ENCODE assay signal across 18 mouse cellular contexts in genomic region chr16:33672643-33673042, GRCm38 (mm10).
"Had no signal": no experiment of that assay in that cellular context is flagged by ENCODE, and none has a peak within 500 bp of the region (broad histone marks: within the 10 kb centered on the region; RNA-seq: fewer than 3 reads in every experiment).

No protein-coding gene starts in this region.

- DNase-seq: kidney, adult 8-10 months; kidney, postnatal 10 days; kidney, postnatal 36 days; layer of hippocampus, postnatal 36 days; liver, embryonic 13.5 days; lung, adult 2 months; lung, postnatal 14 days; lung, postnatal 4 days; midbrain, embryonic 14.5 days; right cerebral cortex, adult 18-20 months; right cerebral cortex, postnatal 14 days; right cerebral cortex, postnatal 4 days; thymus, postnatal 25 days had no signal

- H3K27ac ChIP-seq: kidney, embryonic 15.5 days; left cerebral cortex, adult 2 months; liver, embryonic 13.5 days; neural tube, embryonic 12.5 days; neural tube, embryonic 15.5 days; stomach, embryonic 15.5 days had no signal

- H3K9me3 ChIP-seq: kidney, embryonic 15.5 days; liver, embryonic 13.5 days; neural tube, embryonic 12.5 days; neural tube, embryonic 15.5 days; stomach, embryonic 15.5 days had no signal

- H3K4me3 ChIP-seq: kidney, embryonic 15.5 days; left cerebral cortex, adult 2 months; liver, embryonic 13.5 days; neural tube, embryonic 12.5 days; neural tube, embryonic 15.5 days; stomach, embryonic 15.5 days had no signal

- H3K36me3 ChIP-seq: kidney, embryonic 15.5 days; liver, embryonic 13.5 days; neural tube, embryonic 12.5 days; neural tube, embryonic 15.5 days; stomach, embryonic 15.5 days had no signal

- H3K27me3 ChIP-seq: kidney, embryonic 15.5 days; liver, embryonic 13.5 days; neural tube, embryonic 12.5 days; neural tube, embryonic 15.5 days; stomach, embryonic 15.5 days had no signal

- H3K4me1 ChIP-seq: liver, embryonic 13.5 days had no signal

- H3K9ac ChIP-seq: kidney, embryonic 15.5 days; liver, embryonic 13.5 days; neural tube, embryonic 12.5 days; neural tube, embryonic 15.5 days; stomach, embryonic 15.5 days had no signal

- H3K4me2 ChIP-seq: kidney, embryonic 15.5 days; liver, embryonic 13.5 days; neural tube, embryonic 12.5 days; neural tube, embryonic 15.5 days; stomach, embryonic 15.5 days had no signal
